Mouse (Mus musculus) mesoderm, embryonic 11.5 days (tissue): Measurements from ENCODE around the gene Dapk1.

ENCODE experiments used
- DNase-seq: peaks from one replicate; pipeline ENCODE4 v3.0.0-alpha.2; 2012; ENCODE audit warnings: low read depth, low spot score

The Dapk1 gene

GRCm38 (mm10) chr13:60690921-60691320 lies 89.2 kb downstream of the Dapk1 start:
- DNase-seq, result no peak

DNA sequence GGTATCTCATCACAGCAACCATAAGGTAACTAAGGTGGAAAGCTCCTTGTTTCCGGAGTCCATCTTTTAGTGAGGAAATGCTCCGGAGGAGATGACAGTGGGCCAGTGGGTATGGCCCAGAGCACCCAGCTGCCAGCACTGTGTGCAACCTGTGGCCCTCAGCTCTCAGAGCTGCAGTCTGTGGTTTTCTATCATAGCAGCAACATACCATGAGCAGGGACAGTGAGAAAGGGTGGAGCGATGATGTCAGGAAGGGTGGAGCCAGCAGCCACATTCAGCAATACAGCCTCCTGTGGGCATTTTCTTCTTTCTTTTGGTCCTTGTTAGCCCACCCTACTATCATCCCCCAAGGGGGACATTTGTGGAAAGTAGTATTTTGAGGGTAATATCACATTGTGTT lies 90.2 kb downstream of the Dapk1 start:
- DNase-seq, result no peak

DNA sequence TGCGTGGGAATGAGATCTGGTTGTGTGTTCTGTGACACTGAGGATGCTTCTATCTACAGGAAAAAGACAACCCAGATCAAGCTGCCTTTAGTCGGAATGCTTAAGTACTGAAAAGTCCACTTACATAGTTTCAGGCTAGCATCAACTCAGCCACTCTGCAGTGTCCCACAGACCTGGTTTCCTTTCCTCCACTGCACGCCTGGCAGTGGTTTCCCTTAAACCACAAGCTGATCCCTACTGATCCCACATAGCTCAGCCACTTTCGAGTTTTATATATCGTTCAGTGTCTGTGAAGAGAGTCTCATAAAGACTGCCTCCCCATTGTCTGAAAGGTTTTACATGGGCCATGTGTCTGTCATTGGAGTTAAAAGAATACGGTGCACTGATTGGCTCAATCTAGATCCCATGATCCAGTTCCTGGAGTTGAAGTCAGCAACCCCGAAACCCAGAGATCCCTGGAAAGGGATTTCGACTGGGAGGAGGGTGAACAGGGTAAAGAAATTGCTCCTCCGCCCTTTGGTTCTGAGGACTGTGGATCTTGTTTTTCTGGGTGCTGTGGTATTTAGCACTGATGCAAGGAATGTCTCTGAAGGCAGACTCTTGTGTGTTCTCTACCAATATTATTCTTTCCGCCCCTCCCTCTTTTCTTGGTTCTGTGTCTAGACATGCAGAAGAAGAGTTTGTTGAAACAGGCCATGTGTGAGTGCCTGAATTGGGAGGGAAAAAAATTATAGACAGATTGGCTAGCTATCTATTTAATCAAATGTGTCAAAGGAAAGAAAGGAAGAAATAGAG lies 93.6 kb downstream of the Dapk1 start:
- no peak for DNase-seq

DNA sequence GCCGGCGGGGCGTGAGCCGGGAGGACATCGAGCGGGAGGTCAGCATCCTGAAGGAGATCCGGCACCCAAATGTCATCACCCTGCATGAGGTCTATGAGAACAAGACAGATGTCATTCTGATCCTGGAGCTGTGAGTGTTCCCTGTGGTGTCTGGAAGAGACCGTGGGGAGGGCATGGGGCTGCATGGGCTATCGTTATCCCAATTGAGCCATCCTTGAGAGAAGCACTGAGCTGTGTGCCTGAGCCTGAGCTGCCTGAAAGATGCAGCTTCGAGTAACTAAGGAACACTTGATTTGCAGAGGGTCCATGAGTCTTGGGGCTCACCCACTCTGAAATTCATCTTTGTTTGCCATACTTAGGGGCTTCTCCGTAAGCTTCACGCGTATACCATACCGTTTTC lies 94.6 kb downstream of the Dapk1 start:
- no peak for DNase-seq

DNA sequence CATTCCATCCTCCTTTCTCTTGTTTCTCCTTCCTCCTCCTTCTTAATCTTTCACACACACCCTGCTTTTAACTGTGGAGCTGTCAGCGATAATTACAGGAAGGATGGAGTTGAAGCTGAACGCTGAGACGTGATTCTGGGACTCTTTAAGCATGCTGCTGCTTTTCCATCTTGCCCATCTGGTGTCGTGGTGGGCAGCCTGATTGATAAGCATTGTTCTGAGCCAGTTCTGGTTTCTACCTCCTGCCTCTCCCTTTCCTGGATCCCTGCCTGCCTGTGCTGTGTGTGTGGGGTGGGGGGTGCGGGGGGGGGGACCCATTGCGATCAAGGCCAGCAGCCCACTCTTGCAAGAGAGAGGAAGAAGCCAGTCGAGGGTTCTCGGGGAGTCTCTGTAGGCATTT lies 95.0 kb downstream of the Dapk1 start:
- DNase-seq, result no peak

GRCm38 (mm10) chr13:60698021-60698420 lies 96.3 kb downstream of the Dapk1 start:
- DNase-seq, result no peak

GRCm38 (mm10) chr13:60701671-60702171 lies 100.0 kb downstream of the Dapk1 start:
- DNase-seq, result no peak

DNA sequence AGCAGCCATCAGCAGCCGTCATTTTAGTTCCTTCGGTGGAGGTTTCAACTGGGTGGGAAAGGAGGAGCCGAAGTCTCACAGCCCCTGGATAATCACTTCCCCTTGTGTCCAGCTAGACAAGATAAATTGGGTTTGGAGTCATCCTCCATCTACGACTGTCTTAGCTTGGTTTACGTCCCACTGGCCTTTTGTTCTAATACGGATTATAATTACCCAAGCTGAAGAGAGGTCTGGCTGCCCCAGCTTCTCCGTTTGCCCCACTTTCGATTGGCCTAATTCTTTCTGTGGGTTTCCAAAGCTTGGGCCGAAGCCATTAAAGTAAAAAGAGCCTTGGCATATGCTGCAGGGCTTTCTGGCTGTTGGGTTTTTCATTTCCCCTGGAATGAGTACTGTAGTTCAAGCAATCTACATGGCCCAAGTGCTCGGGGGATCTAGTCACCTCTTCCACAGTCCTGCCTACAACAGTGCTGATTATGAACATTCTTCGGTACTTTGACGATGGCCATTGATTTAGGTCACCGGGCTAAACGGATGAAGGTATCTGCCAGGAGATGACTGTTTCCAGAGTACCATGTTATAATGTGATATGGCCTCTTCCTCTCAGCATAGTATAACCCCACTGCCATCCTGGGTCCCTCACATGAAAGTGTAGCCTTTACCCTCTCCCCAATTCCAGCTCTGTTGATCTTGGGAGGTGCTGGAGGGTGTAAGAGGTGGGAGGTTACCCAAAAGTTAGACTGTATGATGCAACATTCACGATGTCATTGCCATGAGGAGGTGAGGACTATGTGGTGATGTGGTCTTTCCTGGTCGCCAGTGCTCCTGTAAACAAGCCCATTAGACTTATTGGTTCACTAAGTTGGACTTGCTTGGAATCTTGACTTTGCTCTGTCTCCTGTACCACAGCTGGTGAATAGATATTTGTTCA lies 106.1 kb downstream of the Dapk1 start:
- no peak for DNase-seq

DNA sequence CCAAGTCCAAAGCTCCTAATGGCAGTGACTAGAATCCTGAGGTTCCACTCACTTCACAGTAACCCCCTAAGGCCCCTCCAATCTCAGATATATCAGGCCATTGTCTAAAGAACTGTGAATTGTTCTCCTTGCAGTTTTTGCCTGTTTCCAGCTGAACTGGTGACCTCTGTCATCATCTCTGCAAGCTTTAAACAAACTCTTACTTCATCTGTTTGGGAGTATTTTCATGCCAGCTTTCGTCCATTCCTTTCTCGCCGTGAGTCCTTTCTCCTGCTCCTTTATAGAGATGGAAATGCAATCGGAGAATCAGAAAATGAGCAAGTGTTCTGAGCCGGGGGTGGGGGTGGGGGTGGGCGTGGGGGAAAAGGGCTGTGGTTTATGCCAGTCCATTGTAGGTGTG lies 107.4 kb downstream of the Dapk1 start:
- DNase-seq, result no peak

DNA sequence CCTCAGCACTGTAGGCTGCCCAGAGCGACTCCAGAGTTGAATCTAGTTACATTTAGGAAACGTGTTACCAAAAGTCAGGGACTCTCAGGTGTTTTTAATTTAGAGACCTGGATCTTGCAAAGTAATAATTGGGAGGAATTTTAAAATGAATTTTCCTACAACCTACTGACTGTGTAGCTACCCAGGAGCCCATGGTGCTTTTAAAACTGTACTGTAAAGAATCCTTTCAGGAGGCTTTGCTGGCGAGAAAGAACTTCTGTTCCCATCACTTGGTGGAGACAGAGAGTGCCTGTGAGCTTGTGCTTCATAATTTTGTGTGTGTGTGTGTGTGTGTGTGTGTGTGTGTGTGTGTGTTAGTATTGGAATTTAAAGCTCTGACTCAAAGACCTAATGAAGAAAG lies 109.2 kb downstream of the Dapk1 start:
- no peak for DNase-seq

GRCm38 (mm10) chr13:60713537-60713936 lies 111.8 kb downstream of the Dapk1 start:
- DNase-seq, result no peak

DNA sequence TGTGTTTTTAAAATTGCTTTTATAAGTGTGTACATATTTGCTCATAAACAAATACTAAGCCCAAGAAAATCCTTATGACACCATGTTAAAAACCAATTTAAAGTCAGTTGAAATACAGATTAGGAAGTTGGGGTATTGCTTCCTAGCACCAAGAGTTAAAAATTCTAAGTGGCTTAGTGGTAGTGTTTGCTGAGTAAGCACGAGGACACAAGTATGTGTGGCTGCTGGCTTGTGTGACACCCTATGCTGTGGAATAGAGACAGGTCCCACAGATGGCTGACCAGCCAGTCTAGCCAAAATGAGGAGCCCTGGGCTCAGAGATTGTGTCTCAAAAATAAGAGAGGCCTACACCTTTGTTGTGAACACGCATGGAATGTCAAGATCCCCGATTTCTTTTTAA lies 114.4 kb downstream of the Dapk1 start:
- DNase-seq, result no peak

- DNase-seq, result no peak
Measured at GRCm38 (mm10) chr13:60717421-60717820, 115.7 kb downstream of the Dapk1 start.

GRCm38 (mm10) chr13:60719581-60719980 lies 117.8 kb downstream of the Dapk1 start:
- DNase-seq, result no peak

DNA sequence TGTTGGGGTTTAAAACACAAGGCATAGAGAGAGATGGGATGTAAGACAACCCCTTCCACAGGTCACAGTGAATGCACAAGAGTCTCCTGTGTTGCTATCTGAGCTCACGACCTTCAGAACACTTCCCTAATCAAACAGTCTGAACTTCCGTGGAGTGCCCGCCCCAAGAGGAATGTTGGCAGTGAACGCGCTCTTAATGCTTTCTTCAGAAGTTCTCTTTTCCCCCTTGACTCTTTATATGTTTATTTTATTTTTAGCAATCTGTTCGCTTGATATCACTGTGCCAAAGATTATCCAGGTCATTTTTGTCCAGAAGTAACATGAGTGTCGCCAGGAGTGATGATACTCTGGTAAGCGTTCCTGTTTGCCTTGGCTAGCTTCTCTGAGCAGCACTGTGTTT lies 121.0 kb downstream of the Dapk1 start:
- DNase-seq, result no peak

- DNase-seq, result no peak
Measured at GRCm38 (mm10) chr13:60728276-60729054, 126.7 kb downstream of the Dapk1 start.

GRCm38 (mm10) chr13:60729055-60729402 lies 127.3 kb downstream of the Dapk1 start:
- DNase-seq, result no peak

DNA sequence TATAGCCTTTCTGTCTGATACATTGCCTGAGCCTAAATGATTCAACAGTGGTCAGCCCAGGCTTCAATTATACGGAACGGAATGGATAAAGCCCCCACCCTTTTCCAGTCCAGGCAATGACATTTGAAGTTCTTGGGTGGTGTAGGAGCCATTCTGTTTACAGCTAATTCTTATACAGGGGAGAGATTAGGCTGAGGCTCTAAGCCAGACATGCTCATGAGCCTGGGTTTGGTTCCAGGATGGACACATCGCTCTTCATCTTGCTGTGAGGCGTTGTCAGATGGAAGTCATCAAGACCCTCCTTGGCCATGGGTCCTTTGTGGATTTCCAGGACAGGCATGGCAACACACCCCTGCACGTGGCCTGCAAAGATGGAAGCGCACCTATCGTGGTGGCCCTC lies 128.8 kb downstream of the Dapk1 start:
- DNase-seq, result no peak

DNA sequence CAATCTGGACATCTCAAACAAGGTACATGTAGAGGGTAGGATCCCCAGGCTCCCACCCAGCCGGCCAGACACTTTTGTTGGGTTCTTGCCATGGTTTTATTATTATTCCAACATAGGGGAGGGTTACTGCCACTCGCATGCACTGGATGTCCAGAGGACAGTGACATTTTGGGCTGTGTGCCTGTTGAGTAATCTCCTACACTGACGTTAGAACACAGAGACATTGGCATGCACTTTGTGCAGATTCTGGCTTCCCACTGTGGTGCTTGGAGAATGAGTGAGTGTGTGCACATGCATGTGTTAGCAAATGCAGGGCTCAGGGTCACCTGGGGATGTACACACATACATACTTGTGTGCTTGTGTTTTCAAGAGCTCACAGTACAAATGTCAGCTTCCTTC lies 129.3 kb downstream of the Dapk1 start:
- DNase-seq, result no peak

DNA sequence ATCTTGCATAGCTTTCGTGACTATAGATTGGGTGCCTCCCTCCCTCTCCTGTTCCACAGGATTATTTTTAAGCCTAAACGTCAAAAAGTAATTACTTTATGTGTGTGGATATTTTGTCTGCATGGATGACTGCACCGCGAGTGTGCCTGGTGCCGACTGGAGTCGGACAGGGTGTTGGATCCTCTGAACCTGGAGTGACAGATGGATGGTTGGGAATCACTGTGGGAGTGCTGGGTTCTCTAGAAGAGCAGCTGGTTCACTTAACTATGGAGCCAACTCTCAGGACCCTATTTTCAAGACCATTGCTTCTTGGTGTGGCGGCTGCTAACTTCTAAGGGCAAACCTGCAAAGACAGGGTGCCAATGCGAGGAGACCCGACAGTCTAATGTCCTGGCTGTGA lies 133.6 kb downstream of the Dapk1 start:
- DNase-seq, result no peak

DNA sequence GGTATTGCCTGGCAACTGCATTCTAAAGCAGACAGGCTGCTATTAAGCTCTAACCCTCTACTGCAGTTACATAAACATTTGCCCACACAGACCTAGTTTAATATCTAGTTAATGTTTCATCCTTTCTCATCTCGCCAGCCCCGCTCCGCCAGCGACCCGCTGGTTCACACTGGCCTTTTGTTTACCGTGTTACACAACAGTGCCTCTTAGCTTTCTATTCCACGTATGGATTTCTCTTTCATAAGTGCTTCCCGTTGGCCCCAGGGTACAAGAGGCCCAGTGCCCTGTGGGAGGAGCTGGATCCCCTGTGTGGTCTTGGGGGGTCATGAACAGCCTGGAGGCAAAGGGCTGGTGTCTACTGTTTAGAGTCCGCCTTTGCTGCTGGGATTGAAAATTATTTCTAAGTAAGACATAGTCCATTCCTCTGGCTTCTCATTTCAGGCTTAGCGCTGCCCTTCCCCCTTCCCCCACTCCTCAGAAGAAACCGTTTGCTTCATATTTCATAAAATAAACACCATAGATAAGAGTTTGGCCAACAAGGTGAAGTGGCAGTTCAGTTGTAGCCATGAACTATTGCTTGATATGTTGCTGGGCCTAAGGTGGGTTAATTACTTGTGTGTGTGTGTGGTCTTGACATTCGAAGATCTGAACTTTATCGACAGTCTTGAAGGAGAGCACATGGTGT lies 134.8 kb downstream of the Dapk1 start:
- DNase-seq, result no peak
